Mouse (Mus musculus) cerebellum, adult (tissue): ENCODE measurements at regions not wholly inside any gene's neighbourhood (a gene's known extent, or its start where the extent isn't known, plus 50 kb on each side); places are given as distances from the start of the nearest gene placed in this dataset.
"Not testable (repeated sequence)": the region's sequence is repeated elsewhere in the genome, so short reads cannot be mapped to it uniquely, and the experiment has no call there.

Source experiments
- ATAC-seq: cut with Nextera tagmentation; 2 replicates; pipeline ENCODE4 v1.9.2; 2017; ENCODE audit warnings: mild to moderate bottlenecking, moderate library complexity, mixed read lengths; ENCODE audit not compliant: insufficient number of reproducible peaks, low FRiP score, low TSS enrichment

DNA sequence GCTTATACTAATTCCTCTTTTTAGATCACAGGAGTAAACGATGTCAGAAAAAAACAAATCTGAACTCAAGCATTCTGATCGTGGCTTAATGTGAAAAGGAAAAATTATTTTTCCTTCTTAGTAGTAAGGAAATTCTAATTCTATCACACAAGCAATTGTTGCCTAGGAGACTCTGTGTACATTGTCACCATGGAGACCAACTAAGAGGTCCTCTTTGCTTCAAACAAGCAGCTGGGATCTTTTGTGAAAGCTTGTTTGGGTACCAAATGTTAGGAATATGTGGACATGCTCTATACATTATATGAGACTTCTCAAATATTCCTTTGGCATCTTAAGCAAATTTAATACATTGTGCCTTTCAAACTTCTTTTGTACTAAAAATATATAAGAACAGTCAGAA lies 345.9 kb upstream of the Atp10a start:
- no peak for ATAC-seq

DNA sequence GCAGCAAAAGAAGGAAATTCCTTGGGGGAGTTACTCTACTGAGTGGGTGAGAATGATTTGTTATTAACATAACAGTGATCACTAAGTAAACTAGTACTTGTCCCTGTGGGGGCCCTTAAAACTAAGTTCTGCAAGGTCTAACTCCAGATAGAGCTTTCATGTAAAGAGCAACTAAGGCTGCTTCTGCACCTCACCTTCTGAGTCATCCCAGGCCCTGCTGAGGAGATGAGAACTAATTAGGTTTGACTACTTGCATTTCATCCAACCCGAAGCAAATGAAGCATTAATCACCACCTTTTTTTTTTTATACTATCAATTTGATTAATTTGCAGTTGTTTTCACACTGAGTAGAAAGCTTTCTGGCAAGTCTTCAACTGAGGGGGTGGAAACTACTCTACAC lies 333.6 kb upstream of the Atp10a start:
- ATAC-seq: no peak

DNA sequence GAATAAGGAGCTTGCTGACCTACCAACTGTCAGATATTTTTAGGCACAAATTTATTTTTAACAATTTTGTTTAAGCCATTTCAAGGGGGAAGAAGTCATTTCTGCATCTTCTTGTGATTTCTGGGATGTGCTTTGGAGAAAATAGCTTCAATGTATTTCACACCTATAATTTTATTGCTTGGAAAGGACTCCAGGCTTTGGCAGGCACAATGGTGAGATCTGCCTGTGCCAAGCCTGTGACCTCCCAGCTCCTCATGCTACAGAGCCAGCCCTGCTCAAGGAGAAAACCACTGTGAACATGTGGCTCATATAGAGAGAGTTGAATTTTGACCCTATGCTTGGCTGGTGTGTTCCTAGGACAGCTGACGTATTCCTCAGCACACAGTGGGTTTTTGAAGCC lies 288.6 kb upstream of the Atp10a start:
- no peak for ATAC-seq

DNA sequence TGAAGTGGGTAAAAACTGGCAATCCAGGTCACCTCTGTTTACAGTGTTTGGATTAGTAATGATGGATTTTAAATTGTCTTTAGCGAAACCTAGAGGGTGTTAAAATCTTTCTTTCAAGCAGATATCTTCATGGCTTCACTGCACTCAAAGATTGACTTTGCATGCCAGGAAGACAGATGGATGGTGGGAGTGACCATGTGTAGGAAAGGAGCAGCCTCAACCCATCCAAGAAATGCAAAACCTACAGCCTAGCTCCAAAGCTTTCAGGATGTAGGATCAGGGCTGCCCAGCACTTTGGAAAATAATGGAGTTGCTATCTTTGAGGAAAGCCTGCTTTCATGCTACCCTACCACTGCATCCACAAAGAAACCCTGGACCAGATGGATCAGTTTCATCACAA lies 272.6 kb upstream of the Atp10a start:
- no peak for ATAC-seq

DNA sequence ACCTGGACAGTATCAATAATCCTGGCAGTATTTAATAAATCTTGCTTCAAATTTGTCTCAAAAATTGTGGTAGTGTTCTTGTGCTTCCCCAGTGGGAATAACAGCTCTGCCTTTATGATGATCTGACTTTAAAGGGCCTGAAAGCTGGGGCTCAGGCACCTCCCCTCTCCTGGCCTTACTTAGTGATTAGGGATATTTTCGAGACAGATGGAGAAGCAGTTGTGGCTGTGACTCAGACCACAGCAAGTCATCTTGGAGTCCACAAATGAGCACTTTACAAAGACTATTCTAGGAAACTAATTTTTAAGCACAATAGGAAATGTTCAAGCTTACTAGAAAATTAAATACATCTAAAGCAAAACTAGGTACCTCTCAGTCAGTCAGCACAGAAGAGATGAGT lies 267.6 kb upstream of the Atp10a start:
- ATAC-seq: no peak

DNA sequence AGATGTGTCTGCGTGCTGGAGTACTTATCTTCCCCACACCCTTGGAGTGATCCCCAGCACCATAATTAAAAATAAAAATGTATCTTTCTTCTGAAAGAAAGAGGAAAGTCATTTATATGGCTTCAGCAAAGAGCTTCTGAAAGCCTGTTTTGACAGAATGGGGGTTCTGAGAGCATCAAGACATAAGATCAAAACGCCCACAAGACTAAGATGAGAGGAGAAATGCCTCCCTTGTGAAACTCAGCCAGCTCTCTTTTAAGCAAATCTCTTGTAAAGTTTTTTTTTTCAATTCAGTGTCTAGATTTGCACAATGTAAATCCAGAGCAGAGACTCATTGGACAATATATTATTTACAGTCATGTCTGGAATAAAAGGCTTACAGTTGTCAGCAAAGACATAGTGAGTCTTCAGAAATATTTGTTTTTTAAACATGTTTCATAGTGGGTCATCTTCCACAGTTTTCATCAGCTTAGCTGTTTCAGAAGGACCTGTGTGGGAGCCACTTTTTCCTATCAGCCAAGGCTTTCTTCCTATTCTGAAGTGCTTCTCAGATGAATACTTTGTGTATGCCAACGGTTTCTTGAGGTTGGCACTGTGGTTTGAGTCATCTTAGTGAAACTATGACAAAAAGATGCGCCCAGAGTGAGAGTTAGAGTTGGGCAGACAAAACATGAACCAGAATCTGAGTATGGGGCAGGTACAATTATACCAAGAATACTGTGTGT lies 263.4 kb upstream of the Atp10a start:
- no peak for ATAC-seq

DNA sequence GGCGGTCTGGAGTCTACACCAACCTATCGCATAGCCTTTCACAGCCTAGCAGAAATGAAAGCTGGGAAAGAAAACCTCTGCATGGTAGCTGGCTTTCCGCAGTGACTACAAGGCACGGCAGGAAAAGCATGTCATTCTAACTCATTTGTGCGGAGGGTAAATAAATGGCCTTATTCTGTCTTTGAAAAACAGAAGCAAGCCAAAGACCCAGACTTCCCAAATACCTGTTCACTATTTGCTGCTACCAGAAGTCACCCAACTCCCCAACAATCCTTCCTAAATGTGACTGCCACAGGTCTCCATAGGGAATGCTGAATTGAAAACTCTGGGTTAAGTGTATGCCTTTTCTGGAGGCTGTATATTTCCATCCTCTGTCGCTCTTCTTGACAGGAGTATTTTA lies 258.0 kb upstream of the Atp10a start:
- ATAC-seq: no peak

DNA sequence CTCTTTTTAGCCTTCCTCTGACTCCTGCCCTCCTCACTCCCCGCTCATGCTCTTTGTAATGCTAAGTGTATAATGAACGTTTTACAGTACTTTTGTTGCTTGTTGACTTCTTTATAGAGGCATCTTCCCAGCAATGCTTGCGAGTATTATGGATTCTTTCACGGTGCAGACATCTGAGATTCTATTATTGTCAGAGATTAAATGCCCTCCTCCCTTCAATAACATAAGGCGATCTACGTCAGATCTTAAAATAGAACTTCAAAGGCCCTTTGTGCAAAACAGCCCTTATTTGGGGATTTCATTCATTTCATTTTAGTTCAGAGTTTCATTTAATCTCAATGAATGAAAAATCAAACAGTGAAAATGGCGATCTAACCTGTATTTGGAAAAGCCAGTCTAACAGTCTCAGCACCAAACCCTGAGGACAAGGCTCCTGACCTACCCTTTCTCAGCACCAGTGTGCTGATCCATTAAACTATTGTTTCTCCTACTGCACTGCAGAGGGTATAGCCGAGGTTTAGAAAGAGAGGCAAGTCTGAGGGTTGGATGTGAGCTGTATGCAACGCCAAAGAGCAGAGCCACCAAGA lies 257.3 kb upstream of the Atp10a start:
- peak; percentile 36; the same call in 1 of the 2 replicates for ATAC-seq

DNA sequence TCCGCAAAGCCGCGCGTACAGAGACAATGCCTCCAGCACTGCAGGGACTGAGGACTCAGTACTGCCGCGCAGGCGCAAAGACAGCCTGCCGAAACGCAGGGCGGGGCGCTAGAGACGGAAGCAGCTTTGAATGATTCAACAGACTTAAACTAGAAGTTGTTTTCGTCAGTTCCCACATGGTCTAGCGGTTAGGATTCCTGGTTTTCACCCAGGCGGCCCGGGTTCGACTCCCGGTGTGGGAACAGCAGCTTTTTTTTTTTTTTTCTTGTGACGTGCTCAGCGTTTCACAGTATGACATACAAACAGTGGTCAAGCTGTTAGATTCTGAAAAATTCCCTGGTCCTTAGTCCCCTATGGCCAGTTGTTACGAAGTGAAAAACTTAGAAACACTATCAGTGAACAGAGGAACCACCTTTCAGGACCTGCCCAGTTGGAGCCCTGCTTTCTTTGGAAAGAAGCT lies 256.8 kb upstream of the Atp10a start:
- ATAC-seq: peak; percentile 97

DNA sequence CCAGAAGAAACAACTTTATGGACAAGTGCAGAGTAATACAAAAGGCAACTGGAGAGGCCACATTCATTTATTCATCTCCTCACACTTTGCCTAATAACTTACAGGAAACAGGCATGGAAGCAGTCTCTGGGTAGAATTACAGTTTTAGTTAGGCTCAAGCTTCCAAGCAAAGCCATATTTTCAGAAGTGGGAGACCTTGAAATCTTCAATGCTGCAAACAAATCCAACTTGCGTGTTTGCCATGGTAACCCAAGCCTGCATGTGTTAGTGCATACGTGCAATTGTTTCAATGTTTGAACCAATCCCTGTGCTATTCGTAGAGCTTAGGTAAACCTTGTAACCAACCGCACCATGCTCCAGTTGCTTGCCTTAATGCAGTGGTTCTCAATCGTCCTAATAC lies 256.3 kb upstream of the Atp10a start:
- no peak for ATAC-seq

DNA sequence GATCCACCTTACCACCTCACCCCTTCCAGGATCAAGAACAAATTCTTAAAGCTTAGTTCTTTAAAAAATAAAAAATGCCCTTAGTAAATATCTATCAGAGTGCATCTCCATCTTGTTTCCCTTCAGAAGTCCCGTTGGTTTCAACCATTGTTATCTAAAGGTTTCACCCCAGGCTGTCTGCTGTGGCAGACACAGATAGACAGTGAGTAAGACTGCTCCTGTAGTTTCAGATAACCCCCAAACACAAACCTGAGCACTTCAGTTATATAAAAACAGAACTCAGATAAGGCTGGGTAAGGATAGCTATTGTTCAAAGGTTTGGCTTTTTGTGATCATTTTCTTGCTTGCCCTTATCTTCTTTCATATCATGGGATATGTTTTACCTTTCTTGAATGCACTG lies 255.4 kb upstream of the Atp10a start:
- no peak for ATAC-seq

DNA sequence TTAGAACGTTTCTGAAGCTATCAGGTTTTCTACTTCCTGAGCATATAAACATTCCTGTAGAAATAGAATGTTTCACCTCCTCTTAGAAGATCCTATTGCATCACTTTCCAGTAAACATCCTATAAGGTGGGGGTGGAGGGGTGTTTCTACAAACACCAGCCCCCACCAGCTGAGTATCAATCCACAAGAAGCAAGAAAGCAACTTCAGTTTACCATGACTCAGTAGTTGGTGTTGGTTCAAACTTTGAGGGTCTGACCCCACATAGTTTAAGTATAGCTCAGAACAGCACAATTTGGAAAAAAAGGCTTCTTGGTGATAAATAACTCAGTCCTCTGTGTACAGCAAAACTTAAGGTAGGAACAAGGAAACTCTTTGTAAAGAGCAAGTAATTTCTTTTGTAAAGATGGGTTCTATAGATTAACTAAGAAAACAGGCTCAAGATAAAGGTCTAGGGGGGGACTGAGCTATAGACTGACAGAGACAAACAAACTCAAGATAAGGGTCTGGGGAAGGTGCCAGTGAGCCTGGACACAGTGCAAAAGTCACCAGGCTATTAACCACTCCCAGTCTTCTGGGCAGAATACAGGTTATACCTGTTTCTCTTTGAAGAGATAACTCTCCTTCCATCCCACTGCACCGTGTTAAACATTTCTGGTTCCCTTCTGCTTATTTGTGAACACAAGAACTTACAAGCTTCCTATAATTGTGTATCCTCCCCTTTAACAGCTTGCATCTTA lies 218.9 kb upstream of the Atp10a start:
- no peak for ATAC-seq

DNA sequence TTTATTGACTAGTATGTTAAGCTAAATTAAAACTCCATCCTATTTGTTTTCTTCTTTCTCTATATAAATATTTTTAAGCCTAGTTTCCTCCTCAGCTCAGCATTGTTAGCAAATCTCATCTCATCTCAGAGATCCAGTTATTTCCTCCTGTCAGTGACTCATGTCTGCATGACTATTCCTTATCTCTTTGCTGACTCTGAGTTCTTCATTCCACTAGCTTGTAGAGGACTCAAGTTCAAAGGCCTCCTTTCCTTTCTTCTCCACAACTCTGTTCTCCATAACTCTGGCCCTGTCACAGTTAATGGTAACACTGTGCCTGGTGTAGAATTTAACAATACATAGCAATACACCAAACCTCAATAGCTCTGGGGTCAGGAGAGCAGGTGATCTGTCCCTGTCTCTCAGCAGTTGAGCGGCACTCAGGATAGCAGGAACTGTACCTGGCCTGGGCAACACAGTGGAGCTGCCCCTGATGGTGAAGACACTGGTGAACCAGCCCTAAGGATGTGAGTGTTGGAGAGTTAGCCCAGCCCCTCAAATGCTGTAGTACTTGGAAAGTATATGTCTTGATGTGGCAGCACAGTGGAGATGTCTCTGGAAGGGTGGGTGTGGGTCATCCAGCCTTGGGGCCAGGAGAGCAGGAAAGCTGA lies 213.3 kb upstream of the Atp10a start:
- no peak for ATAC-seq

DNA sequence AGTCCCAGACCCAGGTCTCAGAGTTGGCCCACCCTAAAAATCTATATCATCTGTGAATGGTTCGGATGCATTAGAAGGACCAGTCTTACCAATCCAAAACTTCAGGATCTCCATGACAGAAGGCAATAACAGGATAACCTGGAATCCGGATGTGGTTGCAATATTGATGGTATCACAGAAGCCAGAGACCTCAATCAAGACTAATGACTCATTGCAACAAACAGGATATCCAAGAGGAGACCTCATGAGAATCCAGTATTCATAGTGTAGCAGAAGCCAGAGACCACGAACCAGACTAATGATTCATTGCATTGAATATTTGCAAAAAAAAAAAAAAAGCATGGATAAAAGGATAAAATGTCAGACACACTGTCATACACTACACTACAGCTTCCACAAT lies 212.7 kb upstream of the Atp10a start:
- ATAC-seq: no peak

DNA sequence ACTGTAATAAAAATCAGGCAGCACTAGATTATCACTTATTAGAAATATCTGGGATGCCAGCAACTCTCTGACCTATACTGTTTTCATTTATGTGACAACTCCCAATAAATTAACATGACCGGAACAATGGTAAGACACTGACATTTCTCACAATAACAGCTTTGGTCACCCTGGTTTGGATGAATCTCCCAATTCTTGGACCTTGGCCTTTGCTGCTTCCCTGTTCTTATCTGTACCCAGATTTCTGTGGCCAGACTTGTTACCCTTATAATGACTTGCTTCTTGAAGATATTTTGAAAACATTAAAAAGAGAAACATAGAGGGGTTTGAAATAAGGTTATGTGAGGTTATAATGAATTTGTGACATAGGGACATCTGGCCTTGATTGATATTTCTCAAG lies 210.2 kb upstream of the Atp10a start:
- no peak for ATAC-seq

DNA sequence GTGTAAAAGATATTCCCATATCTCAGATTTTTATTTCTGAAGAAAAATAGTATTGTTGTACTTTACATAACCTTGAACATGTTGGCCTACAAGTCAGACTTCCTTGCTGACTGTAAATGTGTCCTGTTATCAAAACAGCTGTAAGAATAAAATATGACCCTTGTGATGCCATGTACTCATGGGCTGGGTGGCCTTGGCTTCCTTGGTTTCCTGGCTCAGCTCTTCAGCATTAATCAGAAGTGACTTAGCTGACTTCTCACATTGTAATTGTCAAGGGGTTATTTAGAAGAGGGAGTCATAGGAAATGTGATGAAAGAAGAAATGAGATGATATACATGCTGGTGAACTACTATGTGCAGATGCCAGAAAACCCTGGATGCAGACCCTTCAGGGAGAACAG lies 209.7 kb upstream of the Atp10a start:
- no peak for ATAC-seq

DNA sequence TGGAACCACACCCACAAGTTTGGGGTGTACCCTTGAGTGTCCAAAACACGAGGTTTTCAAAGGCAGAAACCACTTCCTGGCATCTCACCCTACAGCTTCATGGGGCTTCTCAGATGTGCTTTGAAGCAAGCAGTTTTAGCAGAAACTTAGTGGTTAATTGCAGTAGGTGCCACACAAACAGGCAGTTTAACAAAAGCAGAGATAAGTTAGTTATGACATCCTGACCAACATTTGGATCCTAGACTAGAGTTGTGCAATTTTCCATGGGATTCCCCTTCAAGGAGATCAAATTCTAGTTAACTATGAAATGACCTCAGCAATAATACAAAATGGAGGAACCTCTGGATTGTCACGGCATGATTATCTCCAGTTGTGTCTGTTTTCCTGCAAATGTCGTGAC lies 207.2 kb upstream of the Atp10a start:
- no peak for ATAC-seq

DNA sequence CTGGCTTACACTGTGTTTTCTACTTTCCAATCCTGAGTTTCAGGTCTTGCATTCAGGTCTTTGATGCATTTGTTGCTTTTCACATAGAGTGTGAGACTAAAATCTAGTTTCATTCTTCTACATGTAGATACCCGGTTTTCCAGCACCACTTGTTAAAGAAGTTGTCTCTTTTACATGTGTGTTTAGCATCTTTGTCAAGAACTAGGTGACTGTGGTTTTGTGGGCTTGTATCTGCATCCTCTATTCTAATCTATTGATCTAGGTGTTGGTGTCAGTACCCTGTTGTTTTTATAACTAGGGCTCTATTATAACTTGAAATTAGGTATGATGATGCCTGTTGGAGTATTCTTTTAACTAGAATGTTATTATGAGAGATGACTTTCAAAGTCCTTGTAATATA lies 204.0 kb upstream of the Atp10a start:
- ATAC-seq: no peak

DNA sequence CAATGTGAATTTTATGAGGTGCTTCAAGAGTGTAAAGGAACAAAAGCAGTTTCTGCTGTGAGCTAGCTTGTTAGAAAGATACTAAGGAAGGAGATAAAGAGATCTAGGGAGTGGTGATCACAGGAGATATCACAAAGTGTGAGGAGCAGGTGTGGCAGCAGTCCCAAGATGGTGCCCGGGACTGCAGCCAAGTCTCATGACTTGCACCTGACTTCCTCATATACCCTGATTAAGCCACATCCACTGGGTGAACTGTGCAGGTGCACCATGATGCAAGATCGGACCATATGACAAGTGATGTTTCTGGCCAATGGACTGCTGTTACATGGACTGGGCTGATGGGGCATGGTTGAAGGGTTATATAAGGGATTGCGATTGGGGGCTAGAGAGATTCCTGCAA lies 197.8 kb upstream of the Atp10a start:
- ATAC-seq: not testable (repeated sequence)

DNA sequence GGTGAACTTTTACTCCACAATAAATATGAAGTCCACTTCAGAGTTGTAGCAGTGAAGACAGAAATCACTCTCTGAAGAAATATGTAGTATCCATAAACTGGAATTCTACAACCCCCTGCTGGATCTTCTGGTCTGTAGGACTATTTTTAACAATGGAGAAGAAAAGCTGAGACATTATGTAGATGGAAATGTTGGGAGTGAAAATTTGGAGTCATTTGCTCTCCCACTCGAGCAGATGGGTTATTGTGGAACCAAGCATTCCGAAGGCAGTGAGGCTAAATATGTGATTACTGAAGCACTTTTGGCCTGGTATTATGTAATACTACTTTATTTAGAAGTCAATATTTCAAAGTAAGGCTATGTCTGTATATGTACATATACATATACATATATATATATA lies 195.0 kb upstream of the Atp10a start:
- ATAC-seq: no peak

DNA sequence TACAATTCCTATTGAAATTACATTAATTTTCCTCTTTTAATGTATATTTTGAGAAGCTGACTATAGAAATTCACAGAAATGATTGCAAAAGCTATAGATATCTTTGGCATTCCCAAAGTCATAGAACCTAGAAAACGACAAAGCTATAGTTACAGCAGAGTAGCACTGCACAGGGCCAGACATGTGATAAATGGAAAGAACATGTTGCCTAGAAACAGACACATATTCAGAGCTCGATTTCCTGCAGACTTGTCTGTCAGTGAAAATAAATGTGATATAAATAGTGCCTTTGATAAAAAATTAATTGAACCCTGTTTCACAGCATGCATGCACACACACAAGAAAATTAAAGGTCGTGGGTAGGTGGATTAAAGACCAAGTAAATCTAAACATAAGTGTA lies 182.8 kb upstream of the Atp10a start:
- no peak for ATAC-seq
